Comparison of ENCODE assay signal across 13 mouse cellular contexts in genomic region chr16:31035235-31035634, GRCm38 (mm10). TPM values are rescaled to one million over a fixed set of nuclear protein-coding genes. Genes with fewer than 3 reads are reported as not detected.
A peak's percentile ranks its signal among the peaks of the same experiment; 100 is the strongest.
DNase-seq lines count a peak whose midpoint lies in the region; ATAC-seq and TF ChIP-seq lines count a peak whose summit lies in the region.
"Had no signal": no experiment of that assay in that cellular context is flagged by ENCODE, and none has a peak within 500 bp of the region (broad histone marks: within the 10 kb centered on the region; RNA-seq: fewer than 3 reads in every experiment).

No protein-coding gene starts in this region.

- H3K4me2 ChIP-seq in kidney, embryonic 15.5 days = no peak overlapping the region
- H3K4me2 ChIP-seq: neural tube, embryonic 12.5 days had no signal

- H3K4me3 ChIP-seq in kidney, embryonic 15.5 days (replicated peaks) = no peak overlapping the region
- H3K4me3 ChIP-seq in embryonic facial prominence, embryonic 10.5 days = no peak overlapping the region
- H3K4me3 ChIP-seq in liver, adult 2 months (ENCODE audit: insufficient read depth, low read depth, low read length) = no peak overlapping the region
- H3K4me3 ChIP-seq: erythroblast, embryonic 14.5 days; neural tube, embryonic 12.5 days had no signal

- no peak for TF ChIP-seq POLR2A in liver, adult 2 months (IDR thresholded peaks at IDR 0.05; ENCODE audit: extremely low read depth, insufficient read depth, low read length)

- ATAC-seq in kidney, embryonic 15.5 days (replicated peaks; ENCODE audit: low FRiP score) = no peak

- H3K27me3 ChIP-seq in kidney, embryonic 15.5 days = no peaks in the 10 kb centered on the region
- no peaks in the 10 kb centered on the region for H3K27me3 ChIP-seq in embryonic facial prominence, embryonic 10.5 days (replicated peaks; ENCODE audit: low read depth, poor library complexity, severe bottlenecking)
- H3K27me3 ChIP-seq in liver, adult 2 months (ENCODE audit: control insufficient read depth, insufficient read depth, low read length) = no peaks in the 10 kb centered on the region
- H3K27me3 ChIP-seq: neural tube, embryonic 12.5 days had no signal

- H3K36me3 ChIP-seq in kidney, embryonic 15.5 days = 0 out of 2 replicates have a peak, but pooled peaks cover 2% of the 10 kb centered on the region
- H3K36me3 ChIP-seq in embryonic facial prominence, embryonic 10.5 days (replicated peaks) = no peaks in the 10 kb centered on the region
- no peaks in the 10 kb centered on the region for H3K36me3 ChIP-seq in liver, adult 2 months (ENCODE audit: control insufficient read depth, insufficient read depth, low read length)
- H3K36me3 ChIP-seq: neural tube, embryonic 12.5 days had no signal

- no peak for DNase-seq in kidney, adult 18-20 months
- peak; percentile 72 for DNase-seq in CD4-positive, CD25-positive, alpha-beta regulatory T cell, adult 2 months (ENCODE audit: low read depth, low spot score)
- DNase-seq in embryonic facial prominence, embryonic 10.5 days (ENCODE audit: low spot score) = peak; percentile 18
- DNase-seq in liver, adult 2 months (ENCODE audit: extremely low read depth, low read depth, low spot score) = no peak
- DNase-seq in urinary bladder, postnatal 25 days (ENCODE audit: low spot score) = no peak
- no peak for DNase-seq in frontal cortex, postnatal 14 days (ENCODE audit: low spot score in 2 of 2)
- DNase-seq in cerebellum, adult 11 months = no peak
- DNase-seq: cerebellum, adult 11-12 months; right cerebral cortex, postnatal 14 days had no signal

- peaks cover 11% of the 10 kb centered on the region for H3K4me1 ChIP-seq in kidney, embryonic 15.5 days
- peaks cover 34% of the 10 kb centered on the region for H3K4me1 ChIP-seq in embryonic facial prominence, embryonic 10.5 days
- peaks cover 4% of the 10 kb centered on the region; the same call in 1 of the 2 replicates for H3K4me1 ChIP-seq in liver, adult 2 months (ENCODE audit: control insufficient read depth, insufficient read depth, low read length)

- H3K79me2 ChIP-seq in liver, adult 2 months (ENCODE audit: control insufficient read depth, insufficient read depth, low read length) = no peaks in the 10 kb centered on the region

- H3K9ac ChIP-seq in kidney, embryonic 15.5 days = no peak overlapping the region
- H3K9ac ChIP-seq in liver, adult 2 months (ENCODE audit: low read depth, low read length) = no peak overlapping the region
- H3K9ac ChIP-seq: neural tube, embryonic 12.5 days had no signal

- H3K27ac ChIP-seq in kidney, embryonic 15.5 days = 0 out of 2 replicates have a peak overlapping the region, but pooled peaks have one; percentile 13
- peak overlapping the region; percentile 16 for H3K27ac ChIP-seq in embryonic facial prominence, embryonic 10.5 days (replicated peaks)
- peak overlapping the region; percentile 28 for H3K27ac ChIP-seq in liver, adult 2 months (replicated peaks; ENCODE audit: insufficient read depth, low read depth, low read length)
- H3K27ac ChIP-seq: neural tube, embryonic 12.5 days had no signal

- H3K9me3 ChIP-seq in kidney, embryonic 15.5 days (replicated peaks) = no peaks in the 10 kb centered on the region
- H3K9me3 ChIP-seq in embryonic facial prominence, embryonic 10.5 days = no peaks in the 10 kb centered on the region
- H3K9me3 ChIP-seq: G1E; neural tube, embryonic 12.5 days had no signal

- WGBS in kidney, embryonic 15.5 days = 73% methylated on average over 7 of the region's 7 CpGs
- WGBS in embryonic facial prominence, embryonic 10.5 days = 55% methylated on average over 7 of the region's 7 CpGs
- 73% methylated on average over 7 of the region's 7 CpGs for WGBS in liver, adult 2 months

- TF ChIP-seq CTCF in liver, adult 2 months (IDR thresholded peaks at IDR 0.05; ENCODE audit: low read depth, low read length) = no peak

RNA-seq across cellular contexts. Expression of gene Xxylt1, which starts 46.0 kb away (rescaled TPM):
- 19.2 and 20.2 TPM in 2 replicates for polyA plus RNA-seq in kidney, embryonic 15.5 days (2015; fragmentation: Nextera tagmentation; extraction: Ambion mirVana)
- 14.5 and 16.3 TPM in 2 replicates for polyA plus RNA-seq in embryonic facial prominence, embryonic 10.5 days (2016; fragmentation: Nextera tagmentation; extraction: Ambion mirVana)
- total RNA-seq in liver, adult 2 months (2014; rRNA removed) = 1.1 and 1.7 TPM in 2 replicates
- 2.1 TPM in 2 replicates for polyA plus RNA-seq in liver, adult 2 months (2012; rRNA removed)

Comparison
In these comparisons a context has a peak if more than half of its experiments do, and no peak if none do; other contexts are left out.
1. DNase-seq: peak in CD4-positive, CD25-positive, alpha-beta regulatory T cell, adult 2 months (single experiment) and embryonic facial prominence, embryonic 10.5 days (single experiment); none in kidney, adult 18-20 months (single experiment), liver, adult 2 months (single experiment), urinary bladder, postnatal 25 days (single experiment), frontal cortex, postnatal 14 days (0 of 2) and cerebellum, adult 11 months (single experiment).
2. Peak in every context shown above with its lines, with median percentiles within 50 percentile points of each other: H3K27ac ChIP-seq.